Mouse (Mus musculus): Measurements from ENCODE around the gene Fam20a.
A peak's percentile ranks its signal among the peaks of the same experiment; 100 is the strongest.

- TF ChIP-seq MYOG (IDR thresholded peaks at IDR 0.05; ENCODE audit: control insufficient read depth in 1 of 3, insufficient read depth in 1 of 3, insufficient read length in 2 of 3, low read depth in 2 of 3), result peak; percentile 57 to 96 (median 88)
- no peak for TF ChIP-seq POLR2A (IDR thresholded peaks at IDR 0.05; ENCODE audit: insufficient read length, low read depth)
- no peak for TF ChIP-seq USF1 (IDR thresholded peaks at IDR 0.05; ENCODE audit: low read depth)
- no peak for TF ChIP-seq E2F4 (IDR thresholded peaks at IDR 0.05; ENCODE audit: insufficient read depth)
- no peak for TF ChIP-seq MAX (IDR thresholded peaks at IDR 0.05; ENCODE audit: low read depth)
- TF ChIP-seq POLR2AphosphoS2 (IDR thresholded peaks at IDR 0.05; ENCODE audit: insufficient read length, low read depth), result no peak
- TF ChIP-seq CEBPB (IDR thresholded peaks at IDR 0.05; ENCODE audit: insufficient read depth, poor library complexity, severe bottlenecking), result no peak
- peak; percentile 85 to 97 (median 95) for TF ChIP-seq MYOD1 (IDR thresholded peaks at IDR 0.05; ENCODE audit: control insufficient read depth in 1 of 3, insufficient read length in 2 of 3, low read depth in 2 of 3)
- TF ChIP-seq REST (IDR thresholded peaks at IDR 0.05; ENCODE audit: insufficient read depth, insufficient read length), result no peak
These were observed 101.7 kb downstream of the Fam20a start for GRCm38 (mm10) chr11:109620356-109620755.
